Mouse (Mus musculus): ENCODE results near the gene Slamf6. TPM values are rescaled to one million over a fixed set of nuclear protein-coding genes. Genes with fewer than 3 reads are reported as not detected.

Gene Slamf6
- polyA plus RNA-seq, 1 experiment from 2014 or later: not detected

DNA sequence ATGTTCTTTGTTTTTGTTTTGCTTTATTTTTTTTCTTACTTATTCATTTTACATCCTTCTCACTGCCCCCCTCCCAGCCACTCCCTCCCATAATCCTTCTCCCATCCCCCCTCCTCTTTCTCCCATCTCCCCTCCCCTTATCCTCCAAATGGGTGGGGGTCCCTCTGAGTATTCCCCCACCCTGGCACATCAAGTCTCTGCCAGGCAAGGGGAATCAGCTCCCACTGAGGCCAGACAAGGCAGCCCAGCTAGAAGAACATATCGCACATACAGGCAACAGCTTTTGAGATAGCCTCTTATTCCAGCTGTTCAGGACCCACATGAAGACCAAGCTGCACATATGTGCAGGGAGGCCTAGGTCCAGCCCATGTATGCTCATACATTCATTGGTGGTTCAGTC lies 66.8 kb downstream of the Slamf6 start:
- Histone ChIP-seq H3K9me3 (no peaks in the 10 kb centered on the region; the same call in 1 of the 2 replicates), H3K27me3 (replicated peaks; ENCODE audit: low read depth, poor library complexity, severe bottlenecking) (no peaks in the 10 kb centered on the region), H3K4me3 (no peak overlapping the region), H3K4me1 (no peaks in the 10 kb centered on the region), H3K36me3 (replicated peaks) (no peaks in the 10 kb centered on the region), H3K27ac (replicated peaks) (no peak overlapping the region)
- 92% methylated on average over 1 of the region's 1 CpGs for WGBS
- no peak for DNase-seq (ENCODE audit: low spot score)

DNA sequence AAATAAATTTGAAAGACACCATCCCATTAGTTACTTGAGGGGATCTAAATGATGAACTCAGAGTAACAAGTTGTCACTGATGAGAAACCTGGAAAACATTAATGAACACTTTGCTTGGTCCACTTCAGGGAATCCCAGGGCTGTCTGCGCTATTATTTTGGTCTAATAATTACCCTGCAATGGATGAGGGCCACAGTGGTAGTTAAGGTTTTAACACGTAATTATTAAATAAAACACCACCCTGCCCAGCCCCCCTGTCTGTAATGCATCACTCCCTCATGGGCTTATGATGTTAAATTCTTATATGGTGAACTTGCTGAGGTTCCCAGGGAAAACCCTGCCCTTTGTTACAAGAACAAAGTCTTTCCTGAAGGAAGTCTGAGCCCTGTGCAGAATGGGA lies 74.6 kb downstream of the Slamf6 start:
- Histone ChIP-seq H3K27ac (replicated peaks) (no peak overlapping the region), H3K27me3 (replicated peaks; ENCODE audit: low read depth, poor library complexity, severe bottlenecking) (no peaks in the 10 kb centered on the region)
- DNase-seq (ENCODE audit: low spot score): no peak

DNA sequence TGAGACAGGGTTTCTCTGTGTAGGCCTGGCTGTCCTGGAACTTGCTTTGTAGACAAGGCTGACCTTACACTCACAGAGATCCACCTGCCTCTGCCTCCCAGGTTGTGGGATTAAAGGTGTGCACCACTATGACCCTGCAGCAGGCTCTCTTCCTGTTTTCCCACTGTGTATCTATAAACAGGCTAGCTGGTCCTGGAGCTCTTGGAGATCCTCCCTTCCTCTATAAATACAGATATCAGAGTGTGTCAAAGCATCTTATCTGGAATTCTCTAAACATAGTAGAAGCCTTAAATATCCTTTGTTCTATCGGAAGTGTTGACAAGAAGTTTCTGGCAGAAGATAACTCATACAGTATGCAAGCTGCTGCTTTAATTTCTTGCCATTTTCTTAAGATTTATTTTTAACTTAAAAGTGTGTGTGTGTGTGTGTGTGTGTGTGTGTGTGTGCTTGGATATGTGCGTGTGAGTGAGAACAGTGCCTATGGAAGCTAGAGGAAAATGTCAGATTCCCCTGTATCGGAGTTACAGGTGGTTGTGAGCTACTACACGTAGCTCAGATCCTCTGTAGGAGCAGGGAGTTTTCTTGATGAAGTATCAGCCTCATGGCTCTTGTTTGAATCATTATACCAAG lies 75.7 kb downstream of the Slamf6 start:
- H3K36me3 ChIP-seq (replicated peaks): no peaks in the 10 kb centered on the region
- DNase-seq (ENCODE audit: low spot score): no peak
- 86% methylated on average over 4 of the region's 4 CpGs for whole genome bisulfite sequencing
- H3K4me1 ChIP-seq: no peaks in the 10 kb centered on the region
- H3K9me3 ChIP-seq: no peaks in the 10 kb centered on the region; the same call in 1 of the 2 replicates
- H3K27ac ChIP-seq (replicated peaks): no peak overlapping the region
- no peak overlapping the region for H3K4me3 ChIP-seq
- no peaks in the 10 kb centered on the region for H3K27me3 ChIP-seq (replicated peaks; ENCODE audit: low read depth, poor library complexity, severe bottlenecking)

More for the DNA sequence above, 74.6 kb downstream of the Slamf6 start:
- WGBS: 82% methylated on average over 2 of the region's 2 CpGs
- Histone ChIP-seq H3K4me3 (no peak overlapping the region), H3K4me1 (no peaks in the 10 kb centered on the region), H3K9me3 (no peaks in the 10 kb centered on the region; the same call in 1 of the 2 replicates), H3K36me3 (replicated peaks) (no peaks in the 10 kb centered on the region)

DNA sequence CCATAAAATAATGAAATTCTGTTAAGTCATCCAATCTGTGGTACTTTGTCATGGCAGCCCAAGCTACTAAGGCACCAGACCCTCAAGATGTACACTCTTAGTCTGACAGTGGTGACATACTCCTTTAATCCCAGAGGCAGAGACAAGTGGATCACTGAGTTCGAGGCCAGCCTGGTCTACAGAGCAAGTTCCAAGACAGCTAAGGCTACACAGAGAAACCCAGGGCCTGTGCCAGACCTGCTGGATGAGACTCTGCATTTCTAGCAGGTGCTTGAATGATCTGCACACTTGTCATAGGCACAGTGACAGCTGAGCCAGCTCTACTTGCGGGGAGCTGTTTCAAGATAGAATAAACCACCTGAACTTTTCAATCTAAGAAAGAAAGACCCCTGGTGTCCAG lies 77.2 kb downstream of the Slamf6 start:
- no peak for DNase-seq (ENCODE audit: low spot score)
- Histone ChIP-seq H3K36me3 (replicated peaks) (peaks cover 2% of the 10 kb centered on the region), H3K27me3 (replicated peaks; ENCODE audit: low read depth, poor library complexity, severe bottlenecking) (no peaks in the 10 kb centered on the region)

DNA sequence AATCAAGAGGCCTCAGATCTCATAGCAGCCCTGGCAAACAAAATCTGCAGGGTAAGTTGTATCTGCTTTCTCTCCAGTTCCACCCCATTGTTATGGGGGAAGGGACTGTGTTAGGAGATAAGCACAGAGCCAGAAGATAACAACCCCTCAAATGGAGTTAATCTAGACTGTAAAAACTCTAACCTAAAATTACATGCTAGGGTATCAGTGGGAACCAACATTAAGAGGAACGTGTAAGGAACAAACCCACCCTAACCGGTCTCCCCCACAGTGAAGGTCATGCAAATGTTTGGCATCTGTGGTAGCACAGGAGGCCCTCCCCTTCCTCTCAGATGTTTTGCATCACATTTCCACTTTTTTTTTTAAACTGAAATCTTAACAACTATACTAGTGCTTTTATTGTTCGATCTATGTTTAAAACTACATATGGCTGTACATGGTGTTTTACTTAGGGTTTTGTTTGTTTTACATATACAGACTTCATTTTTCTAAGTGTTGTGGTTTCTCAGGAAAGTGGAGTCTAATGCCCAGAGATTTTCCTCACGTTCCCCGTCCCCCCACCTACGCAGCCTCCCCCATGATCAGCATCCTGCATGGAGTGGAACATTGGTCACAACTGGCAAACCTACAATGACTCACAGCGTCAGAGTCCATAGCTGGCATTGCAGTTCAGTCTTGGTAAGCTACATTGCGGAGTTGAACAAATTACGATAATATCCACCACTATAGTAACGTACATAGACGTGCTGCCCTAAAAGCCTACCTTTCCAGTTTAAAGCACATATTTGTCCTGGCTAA lies 77.8 kb downstream of the Slamf6 start:
- no peak overlapping the region for H3K27ac ChIP-seq (replicated peaks)
- 87% methylated on average over 11 of the region's 11 CpGs for WGBS
- DNase-seq (ENCODE audit: low spot score): no peak
- peaks cover 8% of the 10 kb centered on the region for H3K36me3 ChIP-seq (replicated peaks)
- H3K9me3 ChIP-seq: no peaks in the 10 kb centered on the region
- H3K27me3 ChIP-seq (replicated peaks; ENCODE audit: low read depth, poor library complexity, severe bottlenecking): no peaks in the 10 kb centered on the region
- no peak overlapping the region for H3K4me3 ChIP-seq
- H3K4me1 ChIP-seq: no peaks in the 10 kb centered on the region

More for the DNA sequence above, 77.2 kb downstream of the Slamf6 start:
- no peak overlapping the region for H3K27ac ChIP-seq (replicated peaks)
- H3K9me3 ChIP-seq: no peaks in the 10 kb centered on the region
- H3K4me1 ChIP-seq: no peaks in the 10 kb centered on the region
- WGBS: 93% methylated on average over 2 of the region's 2 CpGs
- H3K4me3 ChIP-seq: no peak overlapping the region

DNA sequence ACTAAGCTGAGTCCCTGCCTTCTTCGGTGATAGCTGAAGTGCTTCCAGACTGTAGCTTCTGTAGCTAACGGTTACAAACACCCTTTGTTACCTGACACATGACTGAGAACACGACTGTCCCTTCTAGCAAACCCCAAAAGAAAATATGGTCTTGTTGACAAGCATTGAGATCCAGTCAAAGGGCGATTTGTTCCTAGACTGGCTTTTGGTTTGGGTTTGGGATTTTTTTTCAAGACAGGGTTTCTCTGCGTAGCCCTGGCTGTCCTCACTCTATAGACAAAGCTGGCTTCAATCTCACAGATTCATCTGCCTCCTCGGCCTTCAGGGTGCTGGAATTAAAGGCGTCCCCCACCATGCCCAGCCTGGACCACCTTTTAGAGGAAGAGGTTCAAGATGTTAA lies 79.4 kb downstream of the Slamf6 start:
- DNase-seq (ENCODE audit: low spot score): no peak
- 77% methylated on average over 7 of the region's 7 CpGs for WGBS
- peaks cover 20% of the 10 kb centered on the region for H3K36me3 ChIP-seq (replicated peaks)
- H3K9me3 ChIP-seq: no peaks in the 10 kb centered on the region
- no peak overlapping the region for H3K27ac ChIP-seq (replicated peaks)
- no peak overlapping the region for H3K4me3 ChIP-seq
- H3K4me1 ChIP-seq: peaks cover 3% of the 10 kb centered on the region; the same call in 1 of the 2 replicates
- H3K27me3 ChIP-seq (replicated peaks; ENCODE audit: low read depth, poor library complexity, severe bottlenecking): no peaks in the 10 kb centered on the region

DNA sequence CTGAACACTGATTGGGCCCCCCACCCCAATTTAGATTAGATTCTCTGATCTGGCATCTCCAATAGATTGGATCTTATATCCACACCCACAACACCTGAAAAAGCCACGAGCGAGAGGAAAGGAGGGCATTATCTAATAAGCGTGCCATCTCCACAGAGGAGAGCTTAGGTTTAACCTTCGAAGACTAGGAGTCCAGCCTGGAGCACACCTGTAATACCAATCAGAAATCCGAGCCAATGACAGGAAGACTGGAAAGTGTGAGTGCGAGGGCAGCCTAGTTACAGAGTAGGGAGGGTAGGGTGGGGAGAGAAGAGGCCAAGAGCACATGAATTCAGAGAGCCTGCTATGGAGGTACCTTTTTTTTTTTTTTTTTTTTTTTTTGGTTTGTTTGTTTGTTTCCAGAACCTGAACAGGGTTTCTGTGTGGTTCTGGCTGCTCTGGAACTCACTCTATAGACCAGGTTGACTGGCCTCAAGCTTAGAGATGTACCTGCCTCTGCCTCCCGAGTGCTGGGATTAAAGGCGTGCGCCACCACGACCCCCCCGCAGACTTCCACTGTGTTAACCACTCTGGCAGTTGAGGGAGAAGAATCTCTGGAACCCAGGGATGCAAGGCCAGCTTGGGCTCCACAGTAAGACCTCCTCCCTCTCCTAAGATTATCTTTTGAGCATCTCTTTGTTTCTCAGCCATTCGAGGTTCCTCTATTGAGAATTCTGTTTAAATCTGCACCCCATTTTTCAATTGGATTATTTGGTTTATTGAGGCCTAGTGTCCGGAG lies 81.7 kb downstream of the Slamf6 start:
- H3K4me1 ChIP-seq: peaks cover 3% of the 10 kb centered on the region; the same call in 1 of the 2 replicates
- DNase-seq (ENCODE audit: low spot score): no peak

DNA sequence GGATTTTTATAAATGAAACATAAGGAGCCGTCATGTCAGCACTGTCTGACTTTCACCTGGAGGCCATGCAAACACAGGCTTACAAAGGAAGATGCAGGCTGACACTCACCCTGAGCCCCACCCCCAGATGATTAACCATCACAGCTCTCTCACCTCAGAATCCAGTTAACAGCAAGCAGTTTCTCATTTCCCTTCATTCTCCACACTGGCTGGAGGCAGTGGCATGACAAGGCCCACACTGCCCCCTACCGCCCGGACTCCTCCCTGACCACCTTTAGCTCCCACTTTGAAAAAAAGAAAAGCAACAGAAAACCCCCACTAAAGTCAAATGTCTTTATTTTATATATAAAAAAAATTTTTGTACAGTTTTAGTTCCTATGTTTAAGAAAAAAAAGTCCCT lies 83.3 kb downstream of the Slamf6 start:
- Histone ChIP-seq H3K36me3 (replicated peaks) (peaks cover 59% of the 10 kb centered on the region), H3K9me3 (no peaks in the 10 kb centered on the region)
- WGBS: 58% methylated on average over 3 of the region's 3 CpGs

More for the DNA sequence above, 81.7 kb downstream of the Slamf6 start:
- Histone ChIP-seq H3K4me3 (no peak overlapping the region), H3K27ac (replicated peaks) (no peak overlapping the region), H3K27me3 (replicated peaks; ENCODE audit: low read depth, poor library complexity, severe bottlenecking) (no peaks in the 10 kb centered on the region), H3K36me3 (replicated peaks) (peaks cover 43% of the 10 kb centered on the region), H3K9me3 (no peaks in the 10 kb centered on the region)
- 90% methylated on average over 13 of the region's 13 CpGs for WGBS

DNA sequence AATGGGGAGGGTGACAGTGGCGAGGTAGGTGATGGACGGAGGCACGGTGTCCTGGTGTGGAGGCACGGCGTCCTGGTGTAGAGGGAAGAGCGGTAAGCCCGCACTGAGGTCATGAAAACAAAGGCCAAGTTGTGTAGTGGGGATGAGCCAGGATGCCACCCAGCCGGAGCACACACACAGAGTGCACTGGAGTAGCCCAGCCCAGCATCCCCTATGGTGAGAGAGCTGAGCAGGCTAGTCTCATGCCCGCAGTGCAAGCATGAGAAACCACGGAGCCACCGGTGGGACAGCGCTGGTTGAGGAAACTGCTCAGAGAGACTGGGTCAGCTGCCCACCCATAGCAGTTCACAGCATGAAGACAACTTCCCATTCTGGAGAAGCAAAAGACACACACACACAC lies 84.3 kb downstream of the Slamf6 start:
- 34% methylated on average over 12 of the region's 12 CpGs for WGBS
- no peak for DNase-seq (ENCODE audit: low spot score)
- no peaks in the 10 kb centered on the region for H3K9me3 ChIP-seq
- peaks cover 3% of the 10 kb centered on the region; the same call in 1 of the 2 replicates for H3K4me1 ChIP-seq
- peak overlapping the region; percentile 54; the same call in 1 of the 2 replicates for H3K27ac ChIP-seq (replicated peaks)
- no peaks in the 10 kb centered on the region for H3K27me3 ChIP-seq (replicated peaks; ENCODE audit: low read depth, poor library complexity, severe bottlenecking)
- H3K36me3 ChIP-seq (replicated peaks): peaks cover 69% of the 10 kb centered on the region
- H3K4me3 ChIP-seq: no peak overlapping the region

More for the DNA sequence above, 83.3 kb downstream of the Slamf6 start:
- peaks cover 3% of the 10 kb centered on the region; the same call in 1 of the 2 replicates for H3K4me1 ChIP-seq
- no peak overlapping the region for H3K4me3 ChIP-seq
- DNase-seq (ENCODE audit: low spot score): peak; percentile 72
- no peak overlapping the region for H3K27ac ChIP-seq (replicated peaks)
- H3K27me3 ChIP-seq (replicated peaks; ENCODE audit: low read depth, poor library complexity, severe bottlenecking): no peaks in the 10 kb centered on the region

Other genes with a start within 250 kb of the Slamf6 start
- gene Cd48, start 235.5 kb upstream of the Slamf6 start, polyA plus RNA-seq (2016; fragmentation: Nextera tagmentation; extraction: Ambion mirVana): 0.29 and 0.55 TPM in 2 replicates
- gene Slamf1, start 150.4 kb upstream of the Slamf6 start, polyA plus RNA-seq (2016; fragmentation: Nextera tagmentation; extraction: Ambion mirVana): 0.15 and 0.17 TPM in 2 replicates
- 0.31 and 0.65 TPM in 2 replicates for gene Cd84, start 77.8 kb upstream of the Slamf6 start, polyA plus RNA-seq (2016; fragmentation: Nextera tagmentation; extraction: Ambion mirVana)
- gene Gm10521, start 21.9 kb upstream of the Slamf6 start, polyA plus RNA-seq (2016; fragmentation: Nextera tagmentation; extraction: Ambion mirVana): not detected in 2 replicates
- 28.3 and 35.3 TPM in 2 replicates for gene Vangl2, start 110.9 kb downstream of the Slamf6 start, polyA plus RNA-seq (2016; fragmentation: Nextera tagmentation; extraction: Ambion mirVana)
- gene Nhlh1, start 140.1 kb downstream of the Slamf6 start, polyA plus RNA-seq (2016; fragmentation: Nextera tagmentation; extraction: Ambion mirVana): 4.1 and 4.7 TPM in 2 replicates
- 185 and 189 TPM in 2 replicates for gene Copa, start 165.0 kb downstream of the Slamf6 start, polyA plus RNA-seq (2016; fragmentation: Nextera tagmentation; extraction: Ambion mirVana)
- gene Ncstn, start 165.3 kb downstream of the Slamf6 start, polyA plus RNA-seq (2016; fragmentation: Nextera tagmentation; extraction: Ambion mirVana): 92.1 and 98.5 TPM in 2 replicates
- gene Pex19, start 209.2 kb downstream of the Slamf6 start, polyA plus RNA-seq (2016; fragmentation: Nextera tagmentation; extraction: Ambion mirVana): 184 and 185 TPM in 2 replicates
- gene Dcaf8, start 230.6 kb downstream of the Slamf6 start, polyA plus RNA-seq (2016; fragmentation: Nextera tagmentation; extraction: Ambion mirVana): 130 and 141 TPM in 2 replicates